Mouse (Mus musculus): ENCODE measurements at regions not wholly inside any gene's neighbourhood (a gene's known extent, or its start where the extent isn't known, plus 50 kb on each side); places are given as distances from the start of the nearest gene placed in this dataset.

- H3K4me1 ChIP-seq (replicated peaks; ENCODE audit: control insufficient read depth, insufficient read depth, low read length) = no peaks in the 10 kb centered on the region
- no peaks in the 10 kb centered on the region for H3K27me3 ChIP-seq (replicated peaks; ENCODE audit: control insufficient read depth, insufficient read depth, low read length)
- WGBS = 54% methylated on average over 5 of the region's 5 CpGs
- ATAC-seq = no peak
- no peaks in the 10 kb centered on the region for H3K36me3 ChIP-seq (ENCODE audit: control insufficient read depth, insufficient read depth)
- no peaks in the 10 kb centered on the region for H3K9me3 ChIP-seq (ENCODE audit: control insufficient read depth)
- no peak for TF ChIP-seq CTCF (IDR thresholded peaks at IDR 0.05; ENCODE audit: low read depth)
- H3K4me2 ChIP-seq (replicated peaks; ENCODE audit: low read depth) = no peak overlapping the region
- no peak overlapping the region for H3K27ac ChIP-seq (ENCODE audit: low read depth, low read length)
- H3K4me3 ChIP-seq (ENCODE audit: low read depth, low read length) = no peak overlapping the region
- H3K9ac ChIP-seq (ENCODE audit: low read depth, low read length) = no peak overlapping the region
These were observed 83.7 kb upstream of the Zfp804b start for GRCm38 (mm10) chr5:7428291-7428690.

- 75% methylated on average over 2 of the region's 2 CpGs for WGBS
These were observed 91.9 kb upstream of the Zfp804b start for GRCm38 (mm10) chr5:7436461-7436860.

GRCm38 (mm10) chr5:7448001-7448400 is 103.4 kb upstream of the Zfp804b start:
- Histone ChIP-seq H3K4me3 (ENCODE audit: low read depth, low read length) (no peak overlapping the region), H3K27me3 (replicated peaks; ENCODE audit: control insufficient read depth, insufficient read depth, low read length) (no peaks in the 10 kb centered on the region), H3K4me2 (replicated peaks; ENCODE audit: low read depth) (no peak overlapping the region), H3K4me1 (replicated peaks; ENCODE audit: control insufficient read depth, insufficient read depth, low read length) (no peaks in the 10 kb centered on the region), H3K36me3 (ENCODE audit: control insufficient read depth, insufficient read depth) (no peaks in the 10 kb centered on the region), H3K27ac (ENCODE audit: low read depth, low read length) (no peak overlapping the region), H3K9me3 (ENCODE audit: control insufficient read depth) (no peaks in the 10 kb centered on the region), H3K9ac (ENCODE audit: low read depth, low read length) (no peak overlapping the region)
- no peak for TF ChIP-seq CTCF (IDR thresholded peaks at IDR 0.05; ENCODE audit: low read depth)
- WGBS = 83% methylated on average over 2 of the region's 2 CpGs
- no peak for ATAC-seq

More at GRCm38 (mm10) chr5:7436461-7436860, 91.9 kb upstream of the Zfp804b start:
- no peak for TF ChIP-seq CTCF (IDR thresholded peaks at IDR 0.05; ENCODE audit: low read depth)
- Histone ChIP-seq H3K9me3 (ENCODE audit: control insufficient read depth) (no peaks in the 10 kb centered on the region), H3K4me2 (replicated peaks; ENCODE audit: low read depth) (no peak overlapping the region), H3K4me3 (ENCODE audit: low read depth, low read length) (no peak overlapping the region), H3K27ac (ENCODE audit: low read depth, low read length) (no peak overlapping the region), H3K9ac (ENCODE audit: low read depth, low read length) (no peak overlapping the region), H3K36me3 (ENCODE audit: control insufficient read depth, insufficient read depth) (no peaks in the 10 kb centered on the region), H3K27me3 (replicated peaks; ENCODE audit: control insufficient read depth, insufficient read depth, low read length) (no peaks in the 10 kb centered on the region), H3K4me1 (replicated peaks; ENCODE audit: control insufficient read depth, insufficient read depth, low read length) (no peaks in the 10 kb centered on the region)
- ATAC-seq = no peak

GRCm38 (mm10) chr5:7454896-7455295 is 110.3 kb upstream of the Zfp804b start:
- H3K36me3 ChIP-seq (ENCODE audit: control insufficient read depth, insufficient read depth) = no peaks in the 10 kb centered on the region
- H3K9me3 ChIP-seq (ENCODE audit: control insufficient read depth) = no peaks in the 10 kb centered on the region
- TF ChIP-seq CTCF (IDR thresholded peaks at IDR 0.05; ENCODE audit: low read depth) = no peak
- H3K4me2 ChIP-seq (replicated peaks; ENCODE audit: low read depth) = no peak overlapping the region
- no peak overlapping the region for H3K9ac ChIP-seq (ENCODE audit: low read depth, low read length)
- no peak for ATAC-seq
- no peaks in the 10 kb centered on the region for H3K4me1 ChIP-seq (replicated peaks; ENCODE audit: control insufficient read depth, insufficient read depth, low read length)
- no peaks in the 10 kb centered on the region for H3K27me3 ChIP-seq (replicated peaks; ENCODE audit: control insufficient read depth, insufficient read depth, low read length)
- no peak overlapping the region for H3K27ac ChIP-seq (ENCODE audit: low read depth, low read length)
- 90% methylated on average over 1 of the region's 1 CpGs for whole genome bisulfite sequencing
- H3K4me3 ChIP-seq (ENCODE audit: low read depth, low read length) = no peak overlapping the region

- no peak for ATAC-seq
- no peaks in the 10 kb centered on the region for H3K4me1 ChIP-seq (replicated peaks; ENCODE audit: control insufficient read depth, insufficient read depth, low read length)
- no peak for TF ChIP-seq CTCF (IDR thresholded peaks at IDR 0.05; ENCODE audit: low read depth)
These were observed 112.5 kb upstream of the Zfp804b start for GRCm38 (mm10) chr5:7457102-7457501.

GRCm38 (mm10) chr5:7489150-7489549 is 144.6 kb upstream of the Zfp804b start:
- no peaks in the 10 kb centered on the region for H3K27me3 ChIP-seq (replicated peaks; ENCODE audit: control insufficient read depth, insufficient read depth, low read length)
- no peak for TF ChIP-seq CTCF (IDR thresholded peaks at IDR 0.05; ENCODE audit: low read depth)
- no peak overlapping the region for H3K9ac ChIP-seq (ENCODE audit: low read depth, low read length)
- 46% methylated on average over 2 of the region's 2 CpGs for WGBS
- no peak overlapping the region for H3K27ac ChIP-seq (ENCODE audit: low read depth, low read length)
- H3K9me3 ChIP-seq (ENCODE audit: control insufficient read depth) = no peaks in the 10 kb centered on the region
- H3K4me1 ChIP-seq (replicated peaks; ENCODE audit: control insufficient read depth, insufficient read depth, low read length) = no peaks in the 10 kb centered on the region
- H3K4me2 ChIP-seq (replicated peaks; ENCODE audit: low read depth) = no peak overlapping the region
- ATAC-seq = no peak
- no peaks in the 10 kb centered on the region for H3K36me3 ChIP-seq (ENCODE audit: control insufficient read depth, insufficient read depth)
- no peak overlapping the region for H3K4me3 ChIP-seq (ENCODE audit: low read depth, low read length)

More at GRCm38 (mm10) chr5:7457102-7457501, 112.5 kb upstream of the Zfp804b start:
- whole genome bisulfite sequencing = 61% methylated on average over 3 of the region's 3 CpGs
- Histone ChIP-seq H3K36me3 (ENCODE audit: control insufficient read depth, insufficient read depth) (no peaks in the 10 kb centered on the region), H3K9ac (ENCODE audit: low read depth, low read length) (no peak overlapping the region), H3K4me3 (ENCODE audit: low read depth, low read length) (no peak overlapping the region), H3K9me3 (ENCODE audit: control insufficient read depth) (no peaks in the 10 kb centered on the region), H3K4me2 (replicated peaks; ENCODE audit: low read depth) (no peak overlapping the region), H3K27me3 (replicated peaks; ENCODE audit: control insufficient read depth, insufficient read depth, low read length) (no peaks in the 10 kb centered on the region), H3K27ac (ENCODE audit: low read depth, low read length) (no peak overlapping the region)

- H3K4me1 ChIP-seq (replicated peaks; ENCODE audit: control insufficient read depth, insufficient read depth, low read length) = no peaks in the 10 kb centered on the region
- no peak for TF ChIP-seq CTCF (IDR thresholded peaks at IDR 0.05; ENCODE audit: low read depth)
- WGBS = 77% methylated on average over 3 of the region's 3 CpGs
- no peak for ATAC-seq
- H3K27ac ChIP-seq (ENCODE audit: low read depth, low read length) = no peak overlapping the region
- H3K4me2 ChIP-seq (replicated peaks; ENCODE audit: low read depth) = no peak overlapping the region
- H3K27me3 ChIP-seq (replicated peaks; ENCODE audit: control insufficient read depth, insufficient read depth, low read length) = no peaks in the 10 kb centered on the region
- no peak overlapping the region for H3K9ac ChIP-seq (ENCODE audit: low read depth, low read length)
- no peak overlapping the region for H3K4me3 ChIP-seq (ENCODE audit: low read depth, low read length)
- no peaks in the 10 kb centered on the region for H3K36me3 ChIP-seq (ENCODE audit: control insufficient read depth, insufficient read depth)
- H3K9me3 ChIP-seq (ENCODE audit: control insufficient read depth) = no peaks in the 10 kb centered on the region
These were observed 145.0 kb upstream of the Zfp804b start for GRCm38 (mm10) chr5:7489602-7490001.

All from intestine, postnatal 0 days (tissue).